ENCODE assay signal across 29 mouse cellular contexts in genomic region chr11:72924458-72924857, GRCm38 (mm10). TPM values are rescaled to one million over a fixed set of nuclear protein-coding genes. Genes with fewer than 3 reads are reported as not detected.
DNase-seq lines count a peak whose midpoint lies in the region; ATAC-seq and TF ChIP-seq lines count a peak whose summit lies in the region.
"Had no signal": no experiment of that assay in that cellular context is flagged by ENCODE, and none has a peak within 500 bp of the region (broad histone marks: within the 10 kb centered on the region; RNA-seq: fewer than 3 reads in every experiment).

No protein-coding gene starts in this region.

- peaks cover 47% of the 10 kb centered on the region for H3K36me3 ChIP-seq in kidney, embryonic 15.5 days
- peaks cover 25% of the 10 kb centered on the region; the same call in 1 of the 2 replicates for H3K36me3 ChIP-seq in kidney, embryonic 16.5 days (ENCODE audit: insufficient read depth, low read length)
- peaks cover 10% of the 10 kb centered on the region; the same call in 1 of the 2 replicates for H3K36me3 ChIP-seq in lung, postnatal 0 days (ENCODE audit: insufficient read depth, low read length)
- peaks cover 15% of the 10 kb centered on the region for H3K36me3 ChIP-seq in stomach, postnatal 0 days (ENCODE audit: control insufficient read depth, insufficient read depth, low read length)

- intact Hi-C loops in left cerebral cortex, postnatal 10 days (cut with DNase I), result no loop called here

- H3K9me3 ChIP-seq in kidney, embryonic 15.5 days (replicated peaks), result no peaks in the 10 kb centered on the region
- no peaks in the 10 kb centered on the region for H3K9me3 ChIP-seq in kidney, embryonic 16.5 days (ENCODE audit: low read length)
- no peaks in the 10 kb centered on the region for H3K9me3 ChIP-seq in lung, postnatal 0 days (ENCODE audit: low read length)
- no peaks in the 10 kb centered on the region for H3K9me3 ChIP-seq in stomach, postnatal 0 days (ENCODE audit: control insufficient read depth, low read length)
- H3K9me3 ChIP-seq: embryonic facial prominence, embryonic 10.5 days; heart, embryonic 13.5 days; limb, embryonic 13.5 days; liver, embryonic 15.5 days; midbrain, embryonic 10.5 days; neural tube, embryonic 13.5 days had no signal

- TF ChIP-seq CTCF in lung, postnatal 0 days (IDR thresholded peaks at IDR 0.05), result no peak
- TF ChIP-seq CTCF in stomach, postnatal 0 days (IDR thresholded peaks at IDR 0.05; ENCODE audit: low read depth), result no peak

- no peak overlapping the region for H3K4me3 ChIP-seq in kidney, embryonic 15.5 days (replicated peaks)
- no peak overlapping the region for H3K4me3 ChIP-seq in kidney, embryonic 16.5 days (ENCODE audit: low read length)
- no peak overlapping the region for H3K4me3 ChIP-seq in lung, postnatal 0 days (ENCODE audit: low read depth, low read length)
- H3K4me3 ChIP-seq in stomach, postnatal 0 days (ENCODE audit: low read depth, low read length), result no peak overlapping the region
- H3K4me3 ChIP-seq: embryonic facial prominence, embryonic 10.5 days; heart, embryonic 13.5 days; limb, embryonic 13.5 days; liver, embryonic 15.5 days; midbrain, embryonic 10.5 days; myocyte; neural tube, embryonic 13.5 days had no signal

- no peak for ATAC-seq in kidney, embryonic 15.5 days (replicated peaks; ENCODE audit: low FRiP score)
- ATAC-seq in kidney, embryonic 16.5 days (ENCODE audit: low FRiP score, low TSS enrichment), result no peak
- no peak for ATAC-seq in lung, postnatal 0 days
- no peak for ATAC-seq in stomach, postnatal 0 days (ENCODE audit: low FRiP score, low TSS enrichment)
- ATAC-seq: forebrain, postnatal 0 days; hindbrain, postnatal 0 days; midbrain, embryonic 16.5 days had no signal

- no peaks in the 10 kb centered on the region for H3K27me3 ChIP-seq in kidney, embryonic 15.5 days
- no peaks in the 10 kb centered on the region for H3K27me3 ChIP-seq in kidney, embryonic 16.5 days (ENCODE audit: insufficient read depth, low read length)
- no peaks in the 10 kb centered on the region for H3K27me3 ChIP-seq in lung, postnatal 0 days (replicated peaks; ENCODE audit: insufficient read depth, low read length)
- no peaks in the 10 kb centered on the region for H3K27me3 ChIP-seq in stomach, postnatal 0 days (ENCODE audit: control insufficient read depth, insufficient read depth, low read length)
- H3K27me3 ChIP-seq: CH12.LX; heart, embryonic 13.5 days; limb, embryonic 13.5 days; liver, embryonic 15.5 days; neural tube, embryonic 13.5 days had no signal

- H3K4me1 ChIP-seq in kidney, embryonic 15.5 days, result peaks cover 14% of the 10 kb centered on the region
- peaks cover 6% of the 10 kb centered on the region; the same call in 1 of the 2 replicates for H3K4me1 ChIP-seq in kidney, embryonic 16.5 days (ENCODE audit: insufficient read depth, low read length)
- no peaks in the 10 kb centered on the region for H3K4me1 ChIP-seq in lung, postnatal 0 days (ENCODE audit: insufficient read depth, low read depth, low read length)
- H3K4me1 ChIP-seq in stomach, postnatal 0 days (replicated peaks; ENCODE audit: control insufficient read depth, insufficient read depth), result no peaks in the 10 kb centered on the region
- H3K4me1 ChIP-seq: limb, embryonic 13.5 days; liver, embryonic 15.5 days; midbrain, embryonic 10.5 days; neural tube, embryonic 13.5 days had no signal

- no peak for TF ChIP-seq EP300 in lung, postnatal 0 days (IDR thresholded peaks at IDR 0.05)
- TF ChIP-seq EP300 in stomach, postnatal 0 days (optimal IDR thresholded peaks at IDR 0.05), result no peak

- 0 out of 2 replicates have a peak overlapping the region, but pooled peaks have one; percentile 32 for H3K27ac ChIP-seq in kidney, embryonic 15.5 days
- no peak overlapping the region for H3K27ac ChIP-seq in kidney, embryonic 16.5 days (ENCODE audit: low read length)
- H3K27ac ChIP-seq in lung, postnatal 0 days (ENCODE audit: low read length), result no peak overlapping the region
- H3K27ac ChIP-seq in stomach, postnatal 0 days (replicated peaks), result peak overlapping the region; percentile 58; the same call in 1 of the 2 replicates
- H3K27ac ChIP-seq: embryonic facial prominence, embryonic 10.5 days; heart, embryonic 13.5 days; hindbrain, postnatal 0 days; limb, embryonic 13.5 days; liver, embryonic 15.5 days; midbrain, embryonic 10.5 days; neural tube, embryonic 13.5 days had no signal

- 81% methylated on average over 1 of the region's 1 CpGs for WGBS in kidney, embryonic 15.5 days
- 77% methylated on average over 1 of the region's 1 CpGs for WGBS in kidney, embryonic 16.5 days
- WGBS in lung, postnatal 0 days, result 45% methylated on average over 1 of the region's 1 CpGs
- 33% methylated on average over 1 of the region's 1 CpGs for WGBS in stomach, postnatal 0 days

- H3K9ac ChIP-seq in kidney, embryonic 15.5 days, result no peak overlapping the region
- H3K9ac ChIP-seq in kidney, embryonic 16.5 days (replicated peaks; ENCODE audit: low read length), result no peak overlapping the region; the same call in 1 of the 2 replicates
- no peak overlapping the region for H3K9ac ChIP-seq in lung, postnatal 0 days (replicated peaks; ENCODE audit: low read depth)
- no peak overlapping the region for H3K9ac ChIP-seq in stomach, postnatal 0 days (ENCODE audit: low read length)
- H3K9ac ChIP-seq: forebrain, postnatal 0 days; heart, embryonic 13.5 days; limb, embryonic 13.5 days; liver, embryonic 15.5 days; neural tube, embryonic 13.5 days had no signal

- DNase-seq in lung, postnatal 0 days (ENCODE audit: low spot score), result peak; percentile 12
- DNase-seq in lung, postnatal 10 days, result no peak
- peak; percentile 54 for DNase-seq in MEL-GATA-1-ER (ENCODE audit: extremely low read depth, low read depth)
- no peak for DNase-seq in stomach, postnatal 0 days (ENCODE audit: low spot score)
- DNase-seq in left cerebral cortex, adult 8-10 months (ENCODE audit: low spot score in 2 of 2), result no peak
- no peak for DNase-seq in left cerebral cortex, postnatal 10 days (ENCODE audit: extremely low spot score in 1 of 2, low spot score in 2 of 2)
- DNase-seq: adrenal gland, postnatal 10 days; B cell, adult 2 months; forebrain, postnatal 0 days; gastrocnemius, postnatal 14 days; heart, adult 11 months; heart, postnatal 14 days; kidney, adult 2 months; kidney, postnatal 14 days; layer of hippocampus, postnatal 36 days; retina, postnatal 1 day; thymus, postnatal 14 days had no signal

- no peak overlapping the region for H3K4me2 ChIP-seq in kidney, embryonic 15.5 days
- no peak overlapping the region for H3K4me2 ChIP-seq in kidney, embryonic 16.5 days (replicated peaks; ENCODE audit: low read depth, low read length)
- H3K4me2 ChIP-seq in lung, postnatal 0 days (replicated peaks; ENCODE audit: low read depth, low read length), result no peak overlapping the region
- no peak overlapping the region for H3K4me2 ChIP-seq in stomach, postnatal 0 days (replicated peaks; ENCODE audit: low read depth)
- H3K4me2 ChIP-seq: heart, embryonic 13.5 days; limb, embryonic 13.5 days; liver, embryonic 15.5 days; neural tube, embryonic 13.5 days had no signal

RNA-seq across cellular contexts. Expression of gene Atp2a3, which starts 36.5 kb away (rescaled TPM):
- 4.2 and 5.7 TPM in 2 replicates for polyA plus RNA-seq in kidney, embryonic 15.5 days (2015; fragmentation: Nextera tagmentation; extraction: Ambion mirVana)
- polyA plus RNA-seq in kidney, embryonic 16.5 days (2015; fragmentation: Nextera tagmentation; extraction: Ambion mirVana), result 5.4 and 5.9 TPM in 2 replicates
- polyA plus RNA-seq in lung, postnatal 0 days (2015; fragmentation: Nextera tagmentation; extraction: Ambion mirVana), result 30.7 and 33.1 TPM in 2 replicates
- polyA plus RNA-seq in stomach, postnatal 0 days (2015; fragmentation: Nextera tagmentation; extraction: Ambion mirVana), result 19.6 and 21.9 TPM in 2 replicates
- 1 to 10 TPM; 6.5 to 8.0 (median 7.1) TPM for total RNA-seq in left cerebral cortex, adult 8-10 months (2022)
- 1 to 10 TPM; 6.0 to 6.8 TPM for total RNA-seq in left cerebral cortex, postnatal 10 days (2021)

Comparison
In these comparisons a context has a peak if more than half of its experiments do, and no peak if none do; other contexts are left out.
1. H3K27ac ChIP-seq: peak in kidney, embryonic 15.5 days (single experiment) and stomach, postnatal 0 days (single experiment); none in kidney, embryonic 16.5 days (single experiment) and lung, postnatal 0 days (single experiment).
2. DNase-seq: peak in lung, postnatal 0 days (single experiment) and MEL-GATA-1-ER (single experiment); none in lung, postnatal 10 days (single experiment), stomach, postnatal 0 days (single experiment), left cerebral cortex, adult 8-10 months (0 of 2) and left cerebral cortex, postnatal 10 days (0 of 2).